Mouse (Mus musculus) frontal cortex, postnatal 25 days (tissue): ENCODE data around the gene Hmga1.
A peak's percentile ranks its signal among the peaks of the same experiment; 100 is the strongest.

Experiments used
- DNase-seq, 2 experiments: peaks; one replicate each; pipeline ENCODE4 v3.0.0; 2022; ENCODE audit warnings: low spot score in 2 of 2

The Hmga1 gene

GRCm38 (mm10) chr17:27556315-27557011 is at the start of gene Hmga1:
TSS of gene Hmga1 (plus strand) at chr17:27556497.
- DNase-seq: peak; percentile 64

GRCm38 (mm10) chr17:27506871-27507590 is 49.3 kb upstream of the Hmga1 start:
- no peak for DNase-seq

- DNase-seq: no peak
Measured at GRCm38 (mm10) chr17:27507591-27507945, 48.7 kb upstream of the Hmga1 start.

GRCm38 (mm10) chr17:27508002-27508401 is 48.3 kb upstream of the Hmga1 start:
- no peak for DNase-seq

GRCm38 (mm10) chr17:27508513-27508912 is 47.8 kb upstream of the Hmga1 start:
- no peak for DNase-seq

GRCm38 (mm10) chr17:27509056-27509455 is 47.2 kb upstream of the Hmga1 start:
- no peak for DNase-seq

- no peak for DNase-seq
Measured at GRCm38 (mm10) chr17:27510258-27511124, 45.8 kb upstream of the Hmga1 start.

- no peak for DNase-seq
Measured at GRCm38 (mm10) chr17:27511125-27511735, 45.1 kb upstream of the Hmga1 start.

GRCm38 (mm10) chr17:27511865-27512618 is 44.3 kb upstream of the Hmga1 start:
- DNase-seq: no peak

GRCm38 (mm10) chr17:27512619-27513161 is 43.6 kb upstream of the Hmga1 start:
- DNase-seq: no peak

- DNase-seq: no peak
Measured at GRCm38 (mm10) chr17:27513279-27513915, 42.9 kb upstream of the Hmga1 start.

GRCm38 (mm10) chr17:27513916-27514762 is 42.2 kb upstream of the Hmga1 start:
- DNase-seq: no peak

GRCm38 (mm10) chr17:27518296-27518695 is 38.0 kb upstream of the Hmga1 start:
- DNase-seq: no peak

GRCm38 (mm10) chr17:27518700-27519595 is 37.3 kb upstream of the Hmga1 start:
- no peak for DNase-seq

- peak in 1 of 2 experiments; percentile 50 for DNase-seq
Measured at GRCm38 (mm10) chr17:27520557-27520956, 35.7 kb upstream of the Hmga1 start.

- no peak for DNase-seq
Measured at GRCm38 (mm10) chr17:27521303-27521702, 35.0 kb upstream of the Hmga1 start, which contains the start of gene Grm4. TSS of gene Grm4 (minus strand) at chr17:27521403.

GRCm38 (mm10) chr17:27523121-27523520 is 33.2 kb upstream of the Hmga1 start:
- no peak for DNase-seq

- DNase-seq: no peak
Measured at GRCm38 (mm10) chr17:27527188-27527587, 29.1 kb upstream of the Hmga1 start.
